Mouse (Mus musculus): ENCODE results near the gene Aagab. TPM values are rescaled to one million over a fixed set of nuclear protein-coding genes. Genes with fewer than 3 reads are reported as not detected.

Aagab gene
- total RNA-seq, 1 experiment from 2014 or later = 37.0 TPM

GRCm38 (mm10) chr9:63595652-63596051 lies 6.8 kb upstream of the Aagab start:
- ATAC-seq (replicated peaks; ENCODE audit: insufficient number of reproducible peaks, low FRiP score, low TSS enrichment, poor library complexity, severe bottlenecking) = no peak

- ATAC-seq (replicated peaks; ENCODE audit: insufficient number of reproducible peaks, low FRiP score, low TSS enrichment, poor library complexity, severe bottlenecking) = no peak
These were observed 5.8 kb upstream of the Aagab start for GRCm38 (mm10) chr9:63596660-63597059.

GRCm38 (mm10) chr9:63603849-63604248 lies 1.4 kb downstream of the Aagab start:
- ATAC-seq (replicated peaks; ENCODE audit: insufficient number of reproducible peaks, low FRiP score, low TSS enrichment, poor library complexity, severe bottlenecking) = no peak

- no peak for ATAC-seq (replicated peaks; ENCODE audit: insufficient number of reproducible peaks, low FRiP score, low TSS enrichment, poor library complexity, severe bottlenecking)
These were observed 4.1 kb downstream of the Aagab start for GRCm38 (mm10) chr9:63606594-63606993.

GRCm38 (mm10) chr9:63608006-63608405 lies 5.5 kb downstream of the Aagab start:
- no peak for ATAC-seq (replicated peaks; ENCODE audit: insufficient number of reproducible peaks, low FRiP score, low TSS enrichment, poor library complexity, severe bottlenecking)

GRCm38 (mm10) chr9:63609246-63609645 lies 6.8 kb downstream of the Aagab start:
- ATAC-seq (replicated peaks; ENCODE audit: insufficient number of reproducible peaks, low FRiP score, low TSS enrichment, poor library complexity, severe bottlenecking) = no peak

- no peak for ATAC-seq (replicated peaks; ENCODE audit: insufficient number of reproducible peaks, low FRiP score, low TSS enrichment, poor library complexity, severe bottlenecking)
These were observed 7.3 kb downstream of the Aagab start for GRCm38 (mm10) chr9:63609776-63610175.

GRCm38 (mm10) chr9:63610231-63610630 lies 7.8 kb downstream of the Aagab start:
- no peak for ATAC-seq (replicated peaks; ENCODE audit: insufficient number of reproducible peaks, low FRiP score, low TSS enrichment, poor library complexity, severe bottlenecking)

GRCm38 (mm10) chr9:63610841-63611366 lies 8.4 kb downstream of the Aagab start:
- ATAC-seq (replicated peaks; ENCODE audit: insufficient number of reproducible peaks, low FRiP score, low TSS enrichment, poor library complexity, severe bottlenecking) = no peak

- ATAC-seq (replicated peaks; ENCODE audit: insufficient number of reproducible peaks, low FRiP score, low TSS enrichment, poor library complexity, severe bottlenecking) = peak; percentile 55
These were observed 9.5 kb downstream of the Aagab start for GRCm38 (mm10) chr9:63611967-63612366.

- ATAC-seq (replicated peaks; ENCODE audit: insufficient number of reproducible peaks, low FRiP score, low TSS enrichment, poor library complexity, severe bottlenecking) = no peak
These were observed 10.4 kb downstream of the Aagab start for GRCm38 (mm10) chr9:63612565-63613515.

- no peak for ATAC-seq (replicated peaks; ENCODE audit: insufficient number of reproducible peaks, low FRiP score, low TSS enrichment, poor library complexity, severe bottlenecking)
These were observed 11.1 kb downstream of the Aagab start for GRCm38 (mm10) chr9:63613569-63613968.

- ATAC-seq (replicated peaks; ENCODE audit: insufficient number of reproducible peaks, low FRiP score, low TSS enrichment, poor library complexity, severe bottlenecking) = peak; percentile 59
These were observed 11.8 kb downstream of the Aagab start for GRCm38 (mm10) chr9:63614018-63614985.

- ATAC-seq (replicated peaks; ENCODE audit: insufficient number of reproducible peaks, low FRiP score, low TSS enrichment, poor library complexity, severe bottlenecking) = no peak
These were observed 15.5 kb downstream of the Aagab start for GRCm38 (mm10) chr9:63617967-63618366.

GRCm38 (mm10) chr9:63623895-63624569 lies 21.6 kb downstream of the Aagab start:
- ATAC-seq (replicated peaks; ENCODE audit: insufficient number of reproducible peaks, low FRiP score, low TSS enrichment, poor library complexity, severe bottlenecking) = no peak

GRCm38 (mm10) chr9:63625090-63625756 lies 22.8 kb downstream of the Aagab start:
- no peak for ATAC-seq (replicated peaks; ENCODE audit: insufficient number of reproducible peaks, low FRiP score, low TSS enrichment, poor library complexity, severe bottlenecking)

- ATAC-seq (replicated peaks; ENCODE audit: insufficient number of reproducible peaks, low FRiP score, low TSS enrichment, poor library complexity, severe bottlenecking) = no peak
These were observed 29.6 kb downstream of the Aagab start for GRCm38 (mm10) chr9:63632045-63632444.

- ATAC-seq (replicated peaks; ENCODE audit: insufficient number of reproducible peaks, low FRiP score, low TSS enrichment, poor library complexity, severe bottlenecking) = no peak
These were observed 30.5 kb downstream of the Aagab start for GRCm38 (mm10) chr9:63632924-63633323.
